In the genomic region with DNA sequence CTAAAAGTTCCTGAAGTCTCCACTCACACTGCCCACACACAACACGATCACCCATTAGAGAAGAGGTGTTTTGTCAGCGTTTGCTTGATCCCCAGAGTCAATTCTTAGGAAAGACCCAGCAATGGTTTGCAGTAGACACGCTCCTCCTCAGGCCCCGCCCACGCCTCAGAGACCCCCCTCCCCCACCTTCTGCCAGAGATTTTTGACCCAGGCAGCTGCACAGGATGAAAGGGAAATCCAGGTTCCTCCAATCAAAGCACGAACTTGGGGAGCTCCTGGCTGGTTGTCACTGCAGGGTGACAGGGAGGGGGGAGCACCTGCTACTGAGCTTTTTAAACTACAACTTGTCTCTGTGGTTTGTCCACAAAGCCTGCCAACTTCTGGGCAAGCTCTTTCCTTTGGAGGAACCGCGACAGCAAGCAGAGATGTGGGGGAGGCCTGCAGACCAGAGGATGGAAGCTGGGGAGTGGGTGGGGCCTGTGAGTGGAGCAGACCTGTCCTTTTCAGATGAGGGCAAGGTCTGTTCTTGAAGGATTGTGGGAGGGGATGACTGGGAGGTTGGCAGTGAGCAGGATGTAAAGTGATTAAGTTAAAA, we compare ENCODE assay signal across 18 mouse cellular contexts.
DNase-seq lines count a peak whose midpoint lies in the region; ATAC-seq and TF ChIP-seq lines count a peak whose summit lies in the region.
"Had no signal": no experiment of that assay in that cellular context is flagged by ENCODE, and none has a peak within 500 bp of the region (broad histone marks: within the 10 kb centered on the region; RNA-seq: fewer than 3 reads in every experiment).

No protein-coding gene starts in this region.

- H3K27me3 ChIP-seq in liver, embryonic 12.5 days (replicated peaks) = 0 out of 2 replicates have a peak, but pooled peaks cover 2% of the 10 kb centered on the region
- H3K27me3 ChIP-seq in embryonic facial prominence, embryonic 10.5 days (replicated peaks; ENCODE audit: low read depth, poor library complexity, severe bottlenecking) = no peaks in the 10 kb centered on the region
- H3K27me3 ChIP-seq: heart, embryonic 13.5 days; limb, embryonic 15.5 days; neural tube, embryonic 15.5 days had no signal

- DNase-seq in liver (peak; percentile 10), ES-E14 (ENCODE audit: low read depth, low spot score) (peak; percentile 41)
- DNase-seq in embryonic facial prominence, embryonic 10.5 days (ENCODE audit: low spot score) = peak; percentile 26
- DNase-seq in thymus, postnatal 0 days (ENCODE audit: low spot score) = peak; percentile 48
- no peak for DNase-seq in urinary bladder, adult 18-20 months (ENCODE audit: low spot score in 2 of 2)
- no peak for DNase-seq in neural tube, embryonic 10.5 days (ENCODE audit: extremely low spot score, low spot score)
- DNase-seq: cerebellum, adult 9-10 months; gastrocnemius, adult 2 months; heart, adult 11 months; kidney, adult 11 months; liver, postnatal 0 days; lung, postnatal 10 days; right cerebral cortex, postnatal 14 days had no signal

- no peaks in the 10 kb centered on the region for H3K4me1 ChIP-seq in liver, embryonic 12.5 days
- H3K4me1 ChIP-seq in ES-E14 (ENCODE audit: control insufficient read depth in 2 of 2, insufficient read depth in 2 of 2, low read length in 2 of 2, poor library complexity in 1 of 2) = peaks cover 0 to 15% of the 10 kb centered on the region in 2 experiments; a peak in 3 of 4 replicates
- H3K4me1 ChIP-seq in embryonic facial prominence, embryonic 10.5 days = peaks cover 10% of the 10 kb centered on the region
- H3K4me1 ChIP-seq: limb, embryonic 15.5 days had no signal

- H3K36me3 ChIP-seq in liver, embryonic 12.5 days = no peaks in the 10 kb centered on the region
- H3K36me3 ChIP-seq in ES-E14 (ENCODE audit: control insufficient read depth, insufficient read depth, low read length, poor library complexity, severe bottlenecking) = no peaks in the 10 kb centered on the region
- no peaks in the 10 kb centered on the region for H3K36me3 ChIP-seq in embryonic facial prominence, embryonic 10.5 days (replicated peaks)
- H3K36me3 ChIP-seq: heart, embryonic 13.5 days; limb, embryonic 15.5 days; neural tube, embryonic 15.5 days had no signal

- 14% methylated on average over 8 of the region's 8 CpGs for WGBS in liver, embryonic 12.5 days (ENCODE audit: insufficient replicate concordance)
- 25% methylated on average over 8 of the region's 8 CpGs for WGBS in embryonic facial prominence, embryonic 10.5 days

- no peaks in the 10 kb centered on the region for H3K9me3 ChIP-seq in liver, embryonic 12.5 days (replicated peaks)
- no peaks in the 10 kb centered on the region for H3K9me3 ChIP-seq in ES-E14 (ENCODE audit: control insufficient read depth, insufficient read depth, low read depth, low read length)
- H3K9me3 ChIP-seq in embryonic facial prominence, embryonic 10.5 days = no peaks in the 10 kb centered on the region
- H3K9me3 ChIP-seq: limb, embryonic 15.5 days; neural tube, embryonic 15.5 days had no signal

- no peak for ATAC-seq in liver, embryonic 12.5 days
- no peak for ATAC-seq in activated CD4-positive, CD25-positive, alpha-beta regulatory T cell, adult 4 months
- ATAC-seq: liver, postnatal 0 days had no signal

- no peak overlapping the region for H3K4me2 ChIP-seq in liver, embryonic 12.5 days
- H3K4me2 ChIP-seq: heart, embryonic 13.5 days; limb, embryonic 15.5 days; neural tube, embryonic 15.5 days had no signal

- H3K27ac ChIP-seq in liver, embryonic 12.5 days = no peak overlapping the region
- peak overlapping the region; percentile 29; the same call in 1 of the 2 replicates for H3K27ac ChIP-seq in ES-E14 (ENCODE audit: insufficient read depth, low read depth, low read length, poor library complexity, severe bottlenecking)
- H3K27ac ChIP-seq in embryonic facial prominence, embryonic 10.5 days (replicated peaks) = 0 out of 2 replicates have a peak overlapping the region, but pooled peaks have one; percentile 40
- H3K27ac ChIP-seq: gastrocnemius, adult 2 months; heart, embryonic 13.5 days; limb, embryonic 15.5 days; neural tube, embryonic 15.5 days had no signal

- no peak overlapping the region for H3K9ac ChIP-seq in liver, embryonic 12.5 days
- H3K9ac ChIP-seq in ES-E14 (ENCODE audit: insufficient read depth, low read depth, low read length, poor library complexity, severe bottlenecking) = no peak overlapping the region
- H3K9ac ChIP-seq: heart, embryonic 13.5 days; limb, embryonic 15.5 days; liver, postnatal 0 days; neural tube, embryonic 15.5 days had no signal

- in situ Hi-C loops in ES-E14 (cut with MboI; ENCODE audit: low sequenced_read_pairs in 2 of 2, unreplicated experiment in 2 of 2) = no loop called here

- H3K4me3 ChIP-seq in liver, embryonic 12.5 days = no peak overlapping the region
- H3K4me3 ChIP-seq in ES-E14 (ENCODE audit: insufficient read depth in 1 of 2, low read depth in 1 of 2, low read length in 2 of 2, poor library complexity in 1 of 2, severe bottlenecking in 1 of 2) = no peak overlapping the region
- no peak overlapping the region for H3K4me3 ChIP-seq in embryonic facial prominence, embryonic 10.5 days
- H3K4me3 ChIP-seq: gastrocnemius, adult 2 months; heart, embryonic 13.5 days; limb, embryonic 15.5 days; neural tube, embryonic 15.5 days had no signal

TF ChIP-seq in ES-E14, 5 proteins besides CTCF, POLR2A, EP300 and RAD21:
- TF ChIP-seq MAFK (IDR thresholded peaks at IDR 0.05; ENCODE audit: insufficient read depth, low read depth, low read length) = no peak
- TF ChIP-seq CHD2 (IDR thresholded peaks at IDR 0.05; ENCODE audit: low read depth, low read length) = no peak
- TF ChIP-seq ZC3H11A (IDR thresholded peaks at IDR 0.05; ENCODE audit: borderline replicate concordance, low read depth, low read length) = no peak
- TF ChIP-seq ZNF384 (IDR thresholded peaks at IDR 0.05; ENCODE audit: low read depth, low read length) = no peak
- no peak for TF ChIP-seq HCFC1 (IDR thresholded peaks at IDR 0.05; ENCODE audit: borderline replicate concordance, insufficient read depth, low read length)

Comparison
In these comparisons a context has a peak if more than half of its experiments do, and no peak if none do; other contexts are left out.
1. DNase-seq: peak in liver (single experiment), ES-E14 (single experiment), embryonic facial prominence, embryonic 10.5 days (single experiment) and thymus, postnatal 0 days (single experiment); none in urinary bladder, adult 18-20 months (0 of 2) and neural tube, embryonic 10.5 days (single experiment).